Mouse (Mus musculus) adrenal gland, adult (tissue): Measurements from ENCODE around the gene Nostrin.

ENCODE experiments used
- DNase-seq, 2 experiments: peaks; one replicate each; pipeline ENCODE4 v3.0.0; 2022 to 2023; ENCODE audit warnings: low spot score in 1 of 2; ENCODE audit not compliant: inconsistent age in 2 of 2

Nostrin gene

DNA sequence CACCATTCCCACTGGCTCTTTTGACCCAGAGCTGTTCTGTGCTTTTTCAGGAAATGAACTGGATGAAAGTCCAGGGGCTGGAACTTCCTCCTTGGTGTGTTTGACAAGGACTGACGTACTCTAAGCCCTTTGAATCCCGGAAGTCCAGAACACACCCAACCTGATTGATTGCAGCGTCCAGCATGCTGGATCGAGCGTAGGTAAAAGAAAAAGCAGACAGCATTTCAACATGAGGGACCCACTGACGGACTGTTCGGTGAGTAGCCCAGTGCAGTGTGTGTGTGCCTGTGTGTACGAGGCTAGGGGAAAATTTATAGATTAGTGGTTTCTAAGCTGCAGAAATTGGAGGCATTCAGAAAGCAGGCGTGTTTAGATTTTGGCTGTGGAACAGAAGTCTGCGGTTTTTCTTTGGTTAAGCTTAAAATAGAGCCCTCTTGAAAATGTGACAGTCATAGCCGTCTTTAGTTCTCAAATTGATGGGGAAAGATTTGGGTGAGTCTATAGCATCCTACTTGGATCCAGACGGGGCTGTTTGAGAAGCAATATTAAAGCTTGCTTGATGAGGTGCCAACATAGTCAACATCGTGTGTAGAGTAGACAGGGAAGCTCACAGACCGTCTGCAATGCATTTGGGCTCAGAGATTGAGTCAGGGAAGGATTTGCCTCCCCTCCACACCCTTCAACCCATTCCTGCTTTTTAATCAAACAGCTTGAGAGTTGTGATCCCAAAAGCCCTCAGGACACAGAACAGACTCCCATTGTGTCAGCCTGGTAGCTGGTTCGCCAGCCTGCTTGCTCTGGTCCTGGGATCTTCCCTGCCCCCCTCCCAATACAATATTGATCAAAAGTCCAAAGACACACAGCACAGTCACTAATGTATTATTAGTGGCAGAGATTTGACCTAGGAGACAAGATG is at the start of gene Nostrin:
TSS of gene Nostrin (plus strand) at position 140 of the 916 bp plus-strand sequence.
- peak; percentile 29 to 64 for DNase-seq

DNA sequence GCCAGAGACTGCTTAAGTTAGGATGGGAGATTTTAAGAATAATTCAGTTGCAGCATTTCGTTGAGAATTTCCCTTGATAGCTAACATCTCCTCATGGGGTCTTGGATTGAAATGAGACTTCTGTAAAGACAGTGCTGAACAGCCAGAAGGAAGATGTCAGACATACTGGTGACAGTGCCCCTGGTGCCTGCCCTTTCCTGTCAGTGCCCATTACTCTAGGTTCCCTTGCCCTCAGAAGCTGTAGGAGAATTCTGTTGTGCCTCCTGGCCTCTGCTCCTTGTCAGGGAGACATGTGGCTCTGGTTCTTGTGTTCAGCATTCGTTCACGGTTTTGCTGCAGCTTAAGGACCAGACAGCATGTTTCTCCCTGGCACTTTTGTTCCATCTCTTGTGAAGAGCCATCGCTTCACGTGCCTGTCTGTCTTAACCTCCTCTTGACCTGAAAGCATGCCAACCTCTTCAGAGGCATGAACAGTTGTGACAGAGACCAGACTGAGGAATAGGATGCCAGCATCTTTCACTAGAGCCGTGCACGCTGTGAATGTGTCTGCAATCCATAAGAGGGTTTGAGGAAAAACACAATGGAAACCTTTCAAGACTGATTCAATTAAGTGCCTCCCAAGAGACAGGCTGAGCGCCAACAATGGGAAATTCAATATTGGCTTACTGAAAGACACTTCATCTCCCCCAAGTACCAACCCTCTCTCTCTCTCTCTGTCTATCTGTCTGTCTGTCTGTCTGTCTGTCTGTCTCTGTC is 48.9 kb upstream of the Nostrin start:
- DNase-seq = no peak

DNA sequence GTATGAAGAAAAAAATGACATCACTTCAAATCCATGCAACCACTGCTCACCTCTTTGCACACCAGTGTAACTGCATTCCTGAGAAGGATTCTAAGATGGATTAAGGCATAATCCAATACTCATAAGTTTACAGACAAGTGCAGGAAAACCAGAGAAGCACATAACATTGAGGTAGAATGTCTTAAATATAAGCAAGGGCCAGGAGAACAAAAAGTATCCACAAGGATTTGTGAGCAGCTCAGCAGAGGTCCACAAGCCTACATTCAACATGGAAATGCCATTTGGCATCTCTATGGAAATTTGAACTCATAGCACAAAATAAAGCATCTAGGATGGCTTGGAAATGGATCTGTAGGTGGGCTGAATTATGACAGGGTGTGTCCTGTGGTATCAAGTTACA is 39.8 kb upstream of the Nostrin start:
- DNase-seq = no peak

DNA sequence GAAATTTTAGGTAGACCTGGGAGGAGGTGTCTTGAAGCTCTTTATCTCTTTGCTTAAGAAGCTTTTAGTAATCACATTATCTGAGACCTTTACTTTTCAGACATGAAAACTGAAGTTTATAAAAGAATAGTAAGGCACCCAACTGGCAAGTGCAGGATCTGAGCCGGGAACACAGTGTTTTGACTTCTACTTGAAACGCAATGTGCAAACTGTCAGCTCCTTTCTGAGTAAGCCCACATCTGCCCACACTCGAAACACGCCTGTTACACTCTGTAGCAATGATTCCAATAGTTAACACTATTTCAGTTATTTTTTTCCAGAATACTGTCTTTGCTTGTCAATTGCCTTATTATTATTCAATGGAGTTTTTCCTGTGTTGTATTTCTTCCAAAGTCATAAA is 38.8 kb upstream of the Nostrin start:
- DNase-seq = no peak

DNA sequence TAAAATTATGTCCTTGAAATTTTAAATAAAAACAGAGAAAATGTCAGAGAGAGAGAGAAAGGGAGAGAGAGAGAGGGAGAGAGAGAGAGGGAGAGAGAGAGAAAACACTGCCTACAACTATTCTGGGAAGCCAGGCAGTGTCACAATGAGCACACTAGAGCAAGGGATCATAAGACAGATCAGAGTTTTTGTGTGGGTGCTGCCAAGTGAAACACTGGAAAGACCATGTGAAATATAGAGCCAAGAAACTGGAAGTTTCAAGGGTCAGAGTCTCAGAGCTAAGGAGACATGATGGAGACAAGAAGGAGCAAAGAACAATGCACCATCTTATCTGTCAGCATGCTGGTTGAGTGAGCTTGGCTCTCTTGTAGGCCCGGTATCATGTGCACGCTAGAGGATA is 38.1 kb upstream of the Nostrin start:
- no peak for DNase-seq

DNA sequence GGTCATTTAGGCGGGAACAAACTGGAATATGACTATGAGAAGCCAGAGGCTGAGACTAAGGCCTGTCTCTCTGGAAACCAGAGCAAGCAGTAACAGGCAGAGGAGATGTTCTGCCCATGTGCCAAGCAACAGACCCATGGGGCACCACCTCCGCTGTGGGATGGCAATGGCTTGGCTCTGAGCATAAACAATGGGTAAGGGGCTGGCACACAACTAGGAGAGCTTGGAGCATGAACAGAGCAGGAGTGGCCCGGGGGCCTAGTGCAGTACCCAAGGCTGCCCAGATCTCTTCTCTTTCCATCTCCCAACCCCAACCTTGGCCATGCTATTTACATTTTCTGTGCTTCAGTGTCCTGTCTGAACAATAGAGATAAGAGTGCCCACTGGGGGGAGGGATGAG is 36.9 kb upstream of the Nostrin start:
- no peak for DNase-seq

DNA sequence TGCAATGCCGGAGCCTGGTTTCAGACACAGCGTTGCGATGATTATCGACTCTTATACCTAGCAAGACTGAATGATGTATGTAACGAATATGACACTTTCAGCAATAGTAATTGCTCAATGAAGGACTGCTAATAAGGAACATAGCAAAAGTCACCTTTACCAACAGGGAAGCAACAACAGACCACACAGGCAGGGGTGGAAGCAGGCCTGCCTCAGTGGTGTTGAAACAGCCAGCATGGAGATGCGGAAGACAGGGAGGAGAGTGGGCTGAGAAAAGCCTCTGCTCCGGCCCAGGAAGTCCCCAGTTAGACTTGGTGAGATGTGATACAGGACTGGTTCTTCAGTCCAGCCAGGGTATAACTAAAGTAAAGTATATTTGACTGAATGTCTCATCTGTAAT is 36.5 kb upstream of the Nostrin start:
- no peak for DNase-seq

DNA sequence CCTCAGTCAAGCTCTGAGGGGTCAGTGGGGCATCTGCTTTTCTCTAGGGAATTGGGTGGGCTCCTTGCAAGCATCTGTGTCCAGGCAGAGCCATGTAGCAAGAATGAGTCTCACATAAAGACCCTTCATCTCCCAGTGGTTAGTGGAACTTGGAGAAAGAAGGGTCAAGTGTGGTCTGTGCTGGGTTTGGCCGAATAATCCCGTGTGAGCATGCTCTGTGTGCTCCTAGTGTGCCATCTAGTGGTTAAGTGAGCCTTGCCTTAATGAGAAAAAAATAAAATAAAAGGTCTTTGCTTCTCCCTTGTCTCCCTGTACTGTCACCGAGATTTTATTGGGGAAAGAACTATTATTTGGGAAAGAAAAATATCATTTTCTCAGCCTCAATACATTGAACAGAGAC is 34.9 kb upstream of the Nostrin start:
- peak; percentile 15 to 67 for DNase-seq

DNA sequence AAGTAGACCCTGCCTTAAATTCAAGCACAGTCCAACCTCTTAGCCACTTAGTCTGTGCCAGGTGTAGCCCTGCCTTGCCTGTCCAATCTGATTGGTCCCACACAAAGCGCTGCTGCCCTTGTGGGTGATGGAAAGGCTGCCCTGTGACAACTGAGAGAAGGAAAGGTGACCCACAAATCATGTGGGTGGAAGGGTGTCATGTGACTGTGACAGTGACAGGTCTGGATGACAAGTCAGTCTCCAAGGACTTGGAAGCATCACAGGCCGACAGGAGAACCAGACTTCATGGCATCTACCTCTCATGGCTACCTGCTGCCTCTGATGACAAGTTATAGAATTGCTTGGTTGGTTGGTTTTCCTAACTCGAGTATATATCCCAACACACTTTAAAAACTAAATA is 32.1 kb upstream of the Nostrin start:
- no peak for DNase-seq

DNA sequence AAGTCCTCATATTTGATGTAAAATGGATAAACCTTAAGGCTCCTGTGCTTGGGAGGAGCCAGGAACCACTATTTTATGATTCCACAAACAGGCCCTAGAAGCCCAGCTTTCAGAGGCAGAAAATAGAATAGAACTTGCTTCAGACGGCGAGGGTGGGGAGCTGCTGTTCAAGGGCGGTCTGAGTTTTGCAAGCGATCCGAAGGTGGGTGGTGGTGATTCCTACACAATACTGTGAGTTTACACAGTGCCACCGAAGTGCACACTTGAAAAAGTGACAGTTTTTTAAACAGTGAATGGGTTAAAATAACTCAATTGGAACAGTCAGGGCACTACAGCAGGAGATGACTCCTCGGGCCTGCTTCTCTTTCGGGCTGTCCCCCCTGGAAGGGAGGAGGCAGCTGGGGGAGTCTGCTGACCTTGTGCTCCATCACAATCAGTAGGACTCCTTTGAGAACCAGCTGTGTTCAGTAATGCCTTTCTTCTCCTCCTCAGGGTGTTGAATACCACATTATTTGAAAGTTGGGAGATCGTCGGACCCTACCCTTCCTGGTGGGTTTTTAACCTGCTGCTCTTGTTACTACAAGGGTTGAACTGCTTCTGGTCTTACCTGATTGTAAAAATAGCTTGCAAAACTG is 31.0 kb upstream of the Nostrin start:
- no peak for DNase-seq

DNA sequence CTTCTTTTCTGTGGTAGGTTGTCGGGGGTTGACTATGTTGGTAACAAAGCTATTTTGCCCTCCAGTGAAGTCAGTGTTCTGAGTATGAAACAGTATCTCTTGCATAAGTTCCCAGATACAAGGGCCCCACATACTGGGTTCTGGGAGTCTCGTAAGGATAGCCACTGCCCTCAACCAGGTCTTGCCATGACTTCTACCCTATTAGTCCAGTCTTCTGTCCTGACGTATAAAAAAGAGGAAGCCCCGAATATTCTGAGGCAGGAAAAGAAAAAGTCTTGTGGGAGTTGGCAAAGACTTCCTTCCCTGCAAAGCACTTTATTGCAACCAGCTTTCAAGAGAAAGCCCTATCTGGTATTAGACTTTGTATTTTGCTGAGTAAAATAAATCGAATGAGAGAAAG is 26.4 kb upstream of the Nostrin start:
- DNase-seq = no peak

DNA sequence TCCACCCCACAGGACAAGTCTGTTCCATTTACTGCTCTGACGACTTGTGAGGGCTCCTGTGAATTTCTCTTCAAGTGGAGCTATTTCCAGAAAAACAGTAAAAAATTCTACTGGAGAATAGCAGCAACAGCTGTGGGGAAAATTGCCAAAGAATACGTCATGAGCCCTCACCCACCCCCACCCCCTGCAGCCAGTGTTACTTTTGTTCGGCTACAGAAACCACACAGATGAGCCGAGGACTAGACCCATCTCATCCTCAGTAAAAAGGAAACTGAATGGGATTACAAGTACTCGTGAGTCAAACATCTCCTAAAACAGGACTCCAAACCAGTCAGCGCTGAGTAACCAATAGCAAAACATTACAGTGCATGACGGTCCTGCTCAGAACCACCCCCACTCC is 25.9 kb upstream of the Nostrin start:
- DNase-seq = no peak

DNA sequence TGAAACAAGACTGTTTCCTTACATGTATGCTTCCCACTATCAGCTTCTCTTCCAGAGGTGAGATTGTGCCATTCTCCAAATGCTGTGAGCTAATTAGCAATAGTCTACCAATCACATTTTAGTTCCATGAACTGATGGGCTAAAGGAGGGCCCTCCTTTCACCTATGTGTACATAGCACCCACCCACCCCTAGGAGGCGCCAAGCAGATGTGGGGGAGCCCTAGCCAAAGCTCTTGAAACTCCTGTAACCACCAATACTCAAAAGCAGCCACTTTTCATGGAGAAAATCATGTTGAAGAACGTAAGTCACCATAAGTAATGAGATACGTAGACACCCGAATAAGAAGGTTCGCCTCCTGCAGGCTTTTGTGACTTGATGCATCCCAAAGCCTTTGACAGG is 23.0 kb upstream of the Nostrin start:
- no peak for DNase-seq

DNA sequence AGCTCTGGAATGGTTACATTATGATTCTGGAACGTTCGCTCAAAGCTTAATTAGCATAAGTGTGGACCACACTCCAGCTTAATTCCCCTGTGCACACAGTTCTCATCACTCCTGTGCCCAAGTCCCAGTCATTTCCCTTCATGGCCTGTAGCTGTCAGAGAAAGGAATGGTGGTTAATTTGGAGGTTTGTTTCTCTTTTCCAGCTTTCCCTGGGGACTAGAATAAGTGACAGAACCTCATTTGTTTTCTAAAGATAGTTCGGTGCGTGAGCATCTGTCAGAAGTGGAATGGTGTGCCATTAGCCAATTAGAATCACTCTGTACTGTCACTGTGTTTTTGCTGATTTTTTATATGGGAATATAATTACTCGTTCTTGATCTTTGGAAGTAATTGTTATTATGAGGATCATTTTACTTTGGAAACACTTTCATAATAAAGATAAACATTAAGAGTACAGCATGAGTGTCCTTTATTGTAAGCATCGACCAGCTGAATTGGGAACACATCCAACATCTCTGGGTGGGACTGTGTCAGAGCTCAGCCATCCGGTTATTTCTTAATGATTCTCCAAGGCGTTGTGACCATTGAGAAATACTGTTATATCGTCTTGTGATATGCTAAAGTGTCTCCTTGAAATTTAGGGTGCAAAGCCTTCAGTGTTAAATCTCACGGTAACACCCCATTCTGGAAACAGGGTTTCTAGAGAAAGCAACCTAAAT is 21.6 kb upstream of the Nostrin start:
- DNase-seq = no peak

DNA sequence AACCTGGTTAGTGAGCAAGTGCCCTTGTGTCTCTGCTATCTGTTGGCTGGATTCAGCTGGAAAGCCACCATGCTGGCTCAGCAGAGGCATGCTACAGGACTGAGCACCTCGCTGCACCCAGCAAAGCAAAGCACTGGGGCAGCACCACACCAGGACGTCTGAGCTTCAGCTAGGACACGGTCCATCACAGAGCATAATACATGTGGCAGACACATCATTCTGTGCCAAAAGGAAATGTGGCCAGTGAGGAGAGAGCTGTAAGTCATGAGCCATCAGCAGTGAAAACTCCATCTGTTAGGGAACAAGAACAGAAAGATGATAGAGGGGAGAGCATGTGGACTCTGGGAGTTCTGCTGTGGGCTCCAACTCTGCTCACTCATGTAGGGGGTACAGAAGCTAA is 19.7 kb upstream of the Nostrin start:
- no peak for DNase-seq

DNA sequence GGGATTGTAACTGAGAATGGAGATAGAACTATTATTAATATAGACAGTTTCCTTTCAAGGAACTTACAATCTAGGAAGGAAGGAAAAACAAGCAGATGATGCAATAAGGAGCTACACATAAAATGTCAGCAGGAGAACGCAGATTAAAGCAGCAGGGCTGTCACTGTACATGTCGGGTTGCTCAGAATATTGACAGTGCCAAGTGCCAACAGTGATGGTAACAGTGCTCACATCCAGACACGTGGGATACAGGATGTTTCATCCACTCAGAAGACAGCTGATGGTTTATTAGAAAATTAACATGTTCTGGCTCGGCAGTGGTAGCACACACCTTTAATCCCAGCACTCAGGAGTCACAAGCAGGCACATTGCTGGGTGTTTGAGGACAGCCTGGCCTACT is 18.8 kb upstream of the Nostrin start:
- DNase-seq = no peak

DNA sequence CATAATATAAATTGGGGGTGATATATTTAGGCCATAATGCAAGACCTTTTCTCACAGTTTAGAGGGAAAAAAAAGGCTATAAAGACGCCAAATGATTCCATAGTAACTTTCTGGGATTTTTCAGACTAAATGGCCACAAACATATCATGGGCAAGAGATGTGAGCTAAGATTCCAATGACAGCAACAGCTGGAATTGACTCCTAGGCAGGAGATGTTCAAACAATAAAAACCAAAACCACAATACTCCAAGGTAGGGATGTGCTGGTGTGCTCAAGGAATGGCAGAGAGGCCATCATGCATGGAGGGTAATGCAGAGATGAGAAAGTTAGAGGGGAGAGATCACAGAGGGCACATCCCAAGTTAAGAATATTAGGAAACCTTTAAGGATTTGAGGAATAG is 16.6 kb upstream of the Nostrin start:
- DNase-seq = no peak

DNA sequence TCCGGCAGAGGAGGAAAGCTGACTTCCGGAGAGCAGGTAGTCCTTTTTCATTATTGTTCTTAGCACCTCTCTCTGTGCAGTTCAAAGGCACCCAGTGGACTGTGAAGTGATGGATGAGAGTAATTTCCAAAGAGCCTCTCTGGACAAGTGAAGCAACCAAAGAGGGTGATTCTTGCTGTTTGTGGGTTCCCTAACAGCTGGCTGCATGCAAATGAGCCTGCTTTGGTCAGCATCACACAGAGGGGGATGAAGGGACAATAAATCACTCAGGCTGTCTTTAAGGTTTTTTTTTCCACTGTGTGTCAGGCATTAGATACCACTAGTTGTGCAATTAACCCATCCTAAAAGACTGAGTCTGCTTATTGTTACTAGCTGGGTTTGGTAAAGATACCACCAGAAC is 15.9 kb upstream of the Nostrin start:
- no peak for DNase-seq

DNA sequence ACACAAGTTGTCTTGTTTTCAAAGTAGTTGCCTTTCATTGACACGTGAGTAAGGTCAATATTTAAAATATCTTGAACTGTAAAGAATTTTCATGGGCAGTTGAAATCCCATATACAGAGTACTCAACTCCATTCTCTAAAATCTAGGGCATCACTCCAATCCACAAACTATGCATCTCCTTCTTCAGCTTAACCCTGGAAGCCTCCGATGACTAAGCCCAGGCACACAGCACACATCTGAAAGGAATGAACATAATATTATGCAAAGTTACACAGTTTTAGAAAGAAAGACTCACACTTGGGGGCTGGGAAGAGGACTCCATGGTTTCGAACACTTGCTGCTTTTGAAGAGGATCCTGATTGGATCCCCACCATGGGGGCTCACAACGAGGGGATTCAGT is 13.9 kb upstream of the Nostrin start:
- no peak for DNase-seq

DNA sequence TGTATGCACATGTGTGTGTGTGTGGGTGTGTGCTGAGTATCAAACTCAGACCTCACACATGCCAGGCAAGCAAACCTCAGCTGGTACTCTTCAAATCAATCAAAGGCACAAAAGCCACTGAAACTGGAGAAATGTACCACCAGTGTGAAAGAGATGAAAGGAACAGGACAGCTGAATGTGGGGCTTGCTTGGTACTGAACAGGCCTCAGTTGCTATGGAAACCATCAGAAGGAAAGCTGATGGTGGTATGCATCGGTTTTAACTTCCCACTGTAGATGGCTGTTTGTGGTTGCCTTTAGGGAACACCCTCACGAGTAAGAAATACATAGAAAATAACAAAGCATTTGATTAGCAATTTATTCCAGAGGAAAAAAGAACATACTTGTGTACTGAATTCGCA is 10.2 kb upstream of the Nostrin start:
- no peak for DNase-seq

DNA sequence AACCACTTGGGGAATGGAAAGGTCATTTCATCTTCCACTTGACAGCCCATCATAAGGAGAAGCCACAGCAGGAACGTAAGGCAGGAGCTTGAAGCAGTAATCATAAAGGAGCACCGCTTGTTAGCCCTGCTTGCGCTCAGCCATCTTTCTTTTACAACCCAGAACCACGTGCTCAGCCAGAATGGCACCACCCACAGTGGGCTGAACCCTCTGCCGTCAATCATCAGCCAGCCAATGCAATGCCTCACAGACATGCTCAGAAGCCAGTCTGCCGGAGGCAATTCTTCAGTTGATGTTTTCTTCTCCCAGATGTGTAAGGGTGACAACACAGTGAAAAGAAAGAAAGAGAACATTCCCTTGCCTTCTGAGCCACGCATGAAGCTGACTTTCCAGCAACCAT is 7.3 kb upstream of the Nostrin start:
- no peak for DNase-seq
